Mouse (Mus musculus) myocyte (in vitro differentiated cells): ENCODE results near the gene Gng7. TPM values are rescaled to one million over a fixed set of nuclear protein-coding genes. Genes with fewer than 3 reads are reported as not detected.
"Not testable (repeated sequence)": the region's sequence is repeated elsewhere in the genome, so short reads cannot be mapped to it uniquely, and the experiment has no call there.

Experiments used
- H3K27me3 ChIP-seq: one replicate; pipeline ENCODE4 v1.6.1; 2011; ENCODE audit not compliant: control insufficient read depth, insufficient read depth, insufficient read length
- H3K36me3 ChIP-seq: one replicate; pipeline ENCODE4 v1.6.1; 2011; ENCODE audit not compliant: control insufficient read depth, insufficient read depth
- H3K4me2 ChIP-seq: one replicate; pipeline ENCODE4 v1.6.1; 2011; ENCODE audit warnings: low read depth, control low read depth
- H3K4me3 ChIP-seq: one replicate; pipeline ENCODE4 v1.5.1; 2011; ENCODE audit warnings: mild to moderate bottlenecking, control low read depth, moderate library complexity
- H3K79me2 ChIP-seq: one replicate; pipeline ENCODE4 v1.6.1; 2011; ENCODE audit not compliant: control insufficient read depth, insufficient read depth
- H3ac ChIP-seq: one replicate; pipeline ENCODE4 v1.6.1; 2011; ENCODE audit not compliant: control insufficient read depth, insufficient read length
- CEBPB ChIP-seq: IDR thresholded peaks from 2 replicates; pipeline ENCODE4 v1.6.1; 2011; ENCODE audit warnings: mild to moderate bottlenecking, moderate library complexity; ENCODE audit not compliant: poor library complexity, insufficient read depth, severe bottlenecking
- E2F4 ChIP-seq: IDR thresholded peaks from one replicate; pipeline ENCODE4 v1.6.1; 2011; ENCODE audit warnings: mild to moderate bottlenecking, control low read depth, moderate library complexity; ENCODE audit not compliant: insufficient read depth
- MAX ChIP-seq: IDR thresholded peaks from one replicate; pipeline ENCODE4 v1.6.1; 2011; ENCODE audit warnings: low read depth, mild to moderate bottlenecking, control low read depth
- MYOD1 ChIP-seq, 3 experiments: IDR thresholded peaks; one replicate each; pipeline ENCODE4 v1.6.1; 2011; ENCODE audit warnings: control low read depth in 2 of 3, low read depth in 2 of 3, mild to moderate bottlenecking in 2 of 3, moderate library complexity in 1 of 3; ENCODE audit not compliant: insufficient read length in 2 of 3, control insufficient read depth in 1 of 3
- MYOG ChIP-seq, 3 experiments: IDR thresholded peaks; one replicate each; pipeline ENCODE4 v1.6.1; 2011; ENCODE audit warnings: control low read depth in 2 of 3, low read depth in 2 of 3, mild to moderate bottlenecking in 2 of 3; ENCODE audit not compliant: insufficient read length in 2 of 3, control insufficient read depth in 1 of 3, insufficient read depth in 1 of 3
- POLR2A ChIP-seq: IDR thresholded peaks from one replicate; pipeline ENCODE4 v1.6.1; 2011; ENCODE audit warnings: low read depth, mild to moderate bottlenecking, control low read depth, moderate library complexity; ENCODE audit not compliant: insufficient read length
- POLR2AphosphoS2 ChIP-seq: IDR thresholded peaks from one replicate; pipeline ENCODE4 v1.6.1; 2011; ENCODE audit warnings: low read depth, control low read depth; ENCODE audit not compliant: insufficient read length
- REST ChIP-seq: IDR thresholded peaks from one replicate; pipeline ENCODE4 v1.6.1; 2011; ENCODE audit warnings: mild to moderate bottlenecking, control low read depth, moderate library complexity; ENCODE audit not compliant: insufficient read depth, insufficient read length
- SRF ChIP-seq: IDR thresholded peaks from one replicate; pipeline ENCODE4 v1.6.1; 2011; ENCODE audit warnings: low read depth; ENCODE audit not compliant: control insufficient read depth, insufficient read length
- TCF12 ChIP-seq: IDR thresholded peaks from one replicate; pipeline ENCODE4 v1.6.1; 2011; ENCODE audit warnings: mild to moderate bottlenecking, control low read depth; ENCODE audit not compliant: poor library complexity, insufficient read depth, severe bottlenecking
- TCF3 ChIP-seq: IDR thresholded peaks from one replicate; pipeline ENCODE4 v1.6.1; 2011; ENCODE audit warnings: low read depth, control low read depth; ENCODE audit not compliant: insufficient read length
- USF1 ChIP-seq: IDR thresholded peaks from one replicate; pipeline ENCODE4 v1.6.1; 2011; ENCODE audit warnings: low read depth, mild to moderate bottlenecking, control low read depth, moderate library complexity
- polyA plus RNA-seq: library from polyadenylated mRNA; unstranded; fragments of >200 nt; fragmentation: generic; extraction: Trizol; gene quantifications from one replicate; pipeline ENCODE4 v1.2.1, GENCODE M21; 2012; ENCODE audit warnings: missing spikeins

Gene Gng7
- polyA plus RNA-seq, 1 experiment, result 0.47 TPM

GRCm38 (mm10) chr10:81057406-81058130 is 42.8 kb upstream of the Gng7 start:
- TF ChIP-seq SRF (no peak), CEBPB (no peak), MYOG (IDR thresholded peaks at IDR 0.05; ENCODE audit: control insufficient read depth in 1 of 3, insufficient read depth in 1 of 3, insufficient read length in 2 of 3, low read depth in 2 of 3) (no peak), POLR2A (no peak), MAX (no peak), TCF12 (no peak), TCF3 (no peak), USF1 (no peak), POLR2AphosphoS2 (no peak)
- H3K4me2 ChIP-seq, result no peak overlapping the region
- H3K36me3 ChIP-seq, result no peaks in the 10 kb centered on the region
- H3K27me3 ChIP-seq, result no peaks in the 10 kb centered on the region
- H3K79me2 ChIP-seq, result peaks cover 70% of the 10 kb centered on the region
- no peak overlapping the region for H3K4me3 ChIP-seq
- no peak overlapping the region for H3ac ChIP-seq

GRCm38 (mm10) chr10:81055802-81056340 is 41.1 kb upstream of the Gng7 start:
- not testable (repeated sequence) for H3K27me3 ChIP-seq, H3K4me3 ChIP-seq, H3ac ChIP-seq, H3K4me2 ChIP-seq, H3K36me3 ChIP-seq
- H3K79me2 ChIP-seq, result peaks cover 70% of the 10 kb centered on the region

- peaks cover 3% of the 10 kb centered on the region for H3K36me3 ChIP-seq
- TF ChIP-seq USF1, result no peak
- TF ChIP-seq TCF3, result no peak
- no peak for TF ChIP-seq MAX
- no peak for TF ChIP-seq MYOD1 (IDR thresholded peaks at IDR 0.05; ENCODE audit: control insufficient read depth in 1 of 3, insufficient read length in 2 of 3, low read depth in 2 of 3)
- no peak for TF ChIP-seq CEBPB
- TF ChIP-seq MYOG (IDR thresholded peaks at IDR 0.05; ENCODE audit: control insufficient read depth in 1 of 3, insufficient read depth in 1 of 3, insufficient read length in 2 of 3, low read depth in 2 of 3), result no peak
- no peak for TF ChIP-seq POLR2A
- no peak for TF ChIP-seq TCF12
- no peak for TF ChIP-seq REST
- TF ChIP-seq E2F4, result no peak
- TF ChIP-seq SRF, result no peak
- TF ChIP-seq POLR2AphosphoS2, result no peak
- no peaks in the 10 kb centered on the region for H3K27me3 ChIP-seq
- no peak overlapping the region for H3ac ChIP-seq
- H3K4me3 ChIP-seq, result no peak overlapping the region
- H3K79me2 ChIP-seq, result peaks cover 70% of the 10 kb centered on the region
- H3K4me2 ChIP-seq, result no peak overlapping the region
Measured at GRCm38 (mm10) chr10:81055169-81055568, 40.4 kb upstream of the Gng7 start.

GRCm38 (mm10) chr10:81052577-81052976 is 37.8 kb upstream of the Gng7 start:
- TF ChIP-seq CEBPB (no peak), MAX (no peak), USF1 (no peak), TCF3 (no peak), REST (no peak), SRF (no peak), POLR2A (no peak), MYOD1 (IDR thresholded peaks at IDR 0.05; ENCODE audit: control insufficient read depth in 1 of 3, insufficient read length in 2 of 3, low read depth in 2 of 3) (no peak), POLR2AphosphoS2 (no peak), TCF12 (no peak), E2F4 (no peak), MYOG (IDR thresholded peaks at IDR 0.05; ENCODE audit: control insufficient read depth in 1 of 3, insufficient read depth in 1 of 3, insufficient read length in 2 of 3, low read depth in 2 of 3) (no peak)
- Histone ChIP-seq H3K4me2 (no peak overlapping the region), H3ac (no peak overlapping the region), H3K27me3 (no peaks in the 10 kb centered on the region), H3K36me3 (peaks cover 12% of the 10 kb centered on the region), H3K4me3 (no peak overlapping the region), H3K79me2 (peaks cover 46% of the 10 kb centered on the region)

GRCm38 (mm10) chr10:81051133-81051532 is 36.4 kb upstream of the Gng7 start:
- Histone ChIP-seq H3K27me3 (no peaks in the 10 kb centered on the region), H3K36me3 (peaks cover 16% of the 10 kb centered on the region), H3K79me2 (peaks cover 31% of the 10 kb centered on the region), H3K4me3 (no peak overlapping the region), H3K4me2 (no peak overlapping the region), H3ac (no peak overlapping the region)
- TF ChIP-seq POLR2AphosphoS2 (no peak), POLR2A (no peak), CEBPB (no peak), SRF (no peak), TCF12 (no peak), E2F4 (no peak), MYOG (IDR thresholded peaks at IDR 0.05; ENCODE audit: control insufficient read depth in 1 of 3, insufficient read depth in 1 of 3, insufficient read length in 2 of 3, low read depth in 2 of 3) (no peak), USF1 (no peak), MYOD1 (IDR thresholded peaks at IDR 0.05; ENCODE audit: control insufficient read depth in 1 of 3, insufficient read length in 2 of 3, low read depth in 2 of 3) (no peak), MAX (no peak), TCF3 (no peak), REST (no peak)
